Mouse (Mus musculus) kidney, adult 8-10 months (tissue): Measurements from ENCODE around the gene Acot11.
"Not testable (repeated sequence)": the region's sequence is repeated elsewhere in the genome, so short reads cannot be mapped to it uniquely, and the experiment has no call there.

Experiments used
- DNase-seq, 2 experiments: peaks; one replicate each; pipeline ENCODE4 v3.0.0; 2022

Gene Acot11

GRCm38 (mm10) chr4:106772558-106772957 is 32.2 kb downstream of the Acot11 start:
- no peak for DNase-seq

DNA sequence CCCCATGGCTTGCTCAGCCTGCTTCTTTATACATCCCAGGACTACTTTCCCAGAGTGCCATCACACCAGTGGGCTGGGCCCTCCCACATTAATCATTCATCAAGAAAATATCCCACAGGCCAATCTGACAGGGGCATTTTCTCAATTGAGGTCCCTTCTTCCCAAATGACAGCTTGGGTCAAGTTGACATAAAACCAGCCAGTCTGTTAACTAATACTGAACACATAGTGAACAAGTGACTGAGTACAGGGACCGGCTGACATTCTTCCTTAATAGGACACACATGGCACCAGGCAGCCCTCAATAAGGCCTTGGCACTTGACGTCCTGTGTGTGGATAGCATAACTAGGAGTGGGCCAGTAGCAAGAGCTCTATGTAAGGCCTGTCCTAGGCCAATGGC is 35.5 kb downstream of the Acot11 start:
- DNase-seq = no peak

- no peak for DNase-seq
Measured at GRCm38 (mm10) chr4:106764166-106764565, 40.6 kb downstream of the Acot11 start.

DNA sequence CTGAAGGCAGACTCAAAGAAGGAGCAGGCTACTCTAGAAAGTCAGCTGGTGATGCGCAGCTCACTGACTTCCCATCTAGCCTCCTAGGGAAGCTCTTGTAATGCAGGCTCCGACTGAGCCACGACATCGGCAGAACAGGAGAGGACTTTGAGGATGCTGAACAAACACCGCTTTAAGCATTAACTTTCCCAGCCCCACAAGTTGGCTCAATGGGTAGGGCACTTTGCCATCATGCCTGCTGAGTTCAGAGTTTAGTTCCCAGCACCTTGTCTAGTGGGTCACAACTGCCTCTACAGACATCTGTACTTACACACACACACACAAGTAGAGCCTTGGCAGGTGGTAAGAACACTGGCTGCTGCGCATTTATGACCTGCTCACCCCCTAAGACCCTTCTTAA is 53.1 kb downstream of the Acot11 start:
- DNase-seq = no peak

DNA sequence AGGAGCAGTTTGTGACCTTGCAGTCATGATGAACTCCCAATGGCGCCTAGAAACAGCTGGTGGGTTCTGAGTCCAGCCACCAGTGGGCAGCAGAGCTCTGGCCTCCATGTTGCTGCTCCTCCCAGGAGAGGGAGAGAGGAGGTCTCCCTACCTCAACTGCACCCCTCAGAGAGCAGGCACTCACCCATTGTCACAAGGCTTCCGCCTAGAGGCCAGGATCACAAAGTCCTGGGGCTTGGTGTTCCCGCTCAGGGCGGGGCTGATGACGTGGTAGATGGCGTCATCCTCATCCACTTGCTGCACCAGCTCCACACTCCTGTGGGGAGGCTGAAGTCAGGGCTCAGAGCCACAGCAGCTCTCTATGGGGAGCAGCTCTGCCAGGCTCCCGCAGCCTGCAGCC is 55.1 kb downstream of the Acot11 start:
- peak; percentile 25 to 53 for DNase-seq

DNA sequence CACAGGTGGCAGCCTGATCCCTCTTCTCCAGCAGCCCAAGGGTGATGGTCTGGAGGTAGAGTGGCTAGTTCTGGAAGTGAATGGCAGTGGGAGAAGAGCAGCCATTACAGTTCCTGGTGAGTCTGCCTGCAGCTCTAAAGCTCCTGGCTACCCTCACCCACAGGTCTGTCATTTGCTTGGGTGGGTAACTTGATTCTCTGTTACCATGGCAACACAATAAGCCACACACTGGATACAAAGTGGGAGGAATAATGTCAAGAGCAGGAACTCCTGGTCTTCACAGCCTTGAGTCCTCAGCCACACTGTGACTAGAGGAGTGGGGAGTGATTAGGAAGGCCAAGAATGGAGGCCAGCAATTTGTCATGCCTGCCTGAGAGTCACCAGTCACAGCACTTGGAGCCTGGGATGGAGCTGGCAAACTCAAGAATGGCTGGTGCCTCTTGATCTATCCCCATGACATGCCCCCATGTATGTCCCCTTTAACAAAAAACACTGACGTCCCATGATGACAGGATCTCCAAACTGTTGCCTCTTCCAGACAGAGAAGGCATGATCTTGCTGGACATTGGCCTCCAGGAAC is 57.7 kb downstream of the Acot11 start:
- no peak for DNase-seq

- no peak for DNase-seq
Measured at GRCm38 (mm10) chr4:106745862-106746261, 58.9 kb downstream of the Acot11 start.

DNA sequence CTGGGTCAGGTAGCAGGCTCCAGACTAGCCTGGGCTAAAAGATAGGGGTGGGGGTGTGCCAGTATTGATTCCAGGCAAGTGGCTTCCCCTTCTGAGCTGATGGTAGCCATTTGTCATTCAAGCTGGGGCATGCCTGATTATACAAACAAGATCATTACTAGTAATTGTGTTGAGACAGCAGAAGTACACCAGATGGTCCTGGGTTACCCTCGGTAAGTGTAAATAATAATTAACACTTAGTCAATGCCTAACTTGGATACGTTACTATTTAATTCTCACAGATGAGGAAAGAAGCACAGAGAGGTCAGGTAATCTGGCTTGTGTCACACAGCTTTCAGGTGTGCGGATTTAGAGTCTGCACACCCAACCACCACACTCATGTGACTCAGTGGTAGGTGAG is 66.9 kb downstream of the Acot11 start:
- DNase-seq = peak; percentile 32 to 53

DNA sequence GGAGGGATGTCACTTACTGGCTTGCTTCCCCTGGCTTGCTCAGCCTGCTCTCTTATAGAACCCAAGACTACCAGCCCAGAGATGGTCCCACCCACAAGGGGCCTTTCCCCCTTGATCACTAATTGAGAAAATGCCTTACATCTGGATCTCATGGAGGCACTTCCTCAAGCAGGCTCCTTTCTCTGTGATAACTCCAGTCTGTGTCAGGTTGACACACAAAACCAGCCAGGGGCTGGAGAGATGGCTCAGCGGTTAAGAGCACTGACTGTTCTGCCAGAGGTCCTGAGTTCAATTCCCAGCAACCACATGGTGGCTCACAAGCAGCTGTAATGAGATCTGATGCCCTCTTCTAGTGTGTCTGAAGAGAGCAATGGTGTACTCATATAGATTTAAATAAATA is 67.9 kb downstream of the Acot11 start:
- not testable (repeated sequence) for DNase-seq

- DNase-seq = peak; percentile 59 to 77
Measured at GRCm38 (mm10) chr4:106733636-106734035, 71.2 kb downstream of the Acot11 start, which contains the start of gene Fam151a. TSS of gene Fam151a (plus strand) at chr4:106733889.

DNA sequence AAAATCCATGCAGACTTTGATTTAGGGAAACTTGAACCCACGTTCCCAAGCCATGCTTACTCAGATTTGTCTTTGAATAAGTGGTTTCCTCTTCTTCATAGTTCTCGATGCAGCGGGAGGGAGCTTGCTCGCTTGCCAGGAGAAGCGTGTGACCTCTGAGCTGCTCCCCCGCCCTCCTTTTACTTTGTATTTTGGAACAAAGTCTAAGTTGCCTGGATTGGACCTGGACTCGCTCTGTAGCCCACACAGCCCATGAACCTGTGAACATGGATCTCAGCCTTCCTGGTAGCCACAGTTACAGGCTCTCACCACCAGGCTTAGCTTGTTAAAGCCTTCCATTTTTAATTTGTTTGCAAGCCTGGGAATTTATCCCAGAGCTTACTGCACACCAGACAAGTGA is 74.0 kb downstream of the Acot11 start, which contains the start of gene Mroh7:
Gene Mroh7, minus strand, starts transcription at position 112 of the 400 bp plus-strand sequence.
- DNase-seq = peak; percentile 86 to 88

DNA sequence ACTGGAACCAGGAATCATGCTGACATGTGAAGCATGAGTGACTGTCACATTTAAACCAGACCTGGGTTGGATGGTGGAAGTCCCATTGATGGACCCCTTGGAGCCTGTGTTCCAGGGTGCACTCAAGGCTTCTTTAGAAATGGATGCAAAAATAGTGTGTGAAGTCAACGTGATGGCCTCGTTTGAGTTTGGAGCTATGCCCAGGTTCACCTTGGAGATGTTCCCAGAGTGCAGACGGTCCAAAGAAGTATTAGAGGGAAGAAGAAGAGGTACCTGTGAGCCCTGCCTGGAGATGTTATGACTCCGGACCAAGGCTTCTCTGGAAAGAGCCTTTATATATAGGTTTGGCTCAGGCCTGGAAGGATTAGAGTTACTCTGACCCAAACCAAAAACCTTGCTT is 84.2 kb downstream of the Acot11 start:
- DNase-seq = peak; percentile 47 to 55

GRCm38 (mm10) chr4:106713622-106714021 is 91.2 kb downstream of the Acot11 start:
- no peak for DNase-seq

DNA sequence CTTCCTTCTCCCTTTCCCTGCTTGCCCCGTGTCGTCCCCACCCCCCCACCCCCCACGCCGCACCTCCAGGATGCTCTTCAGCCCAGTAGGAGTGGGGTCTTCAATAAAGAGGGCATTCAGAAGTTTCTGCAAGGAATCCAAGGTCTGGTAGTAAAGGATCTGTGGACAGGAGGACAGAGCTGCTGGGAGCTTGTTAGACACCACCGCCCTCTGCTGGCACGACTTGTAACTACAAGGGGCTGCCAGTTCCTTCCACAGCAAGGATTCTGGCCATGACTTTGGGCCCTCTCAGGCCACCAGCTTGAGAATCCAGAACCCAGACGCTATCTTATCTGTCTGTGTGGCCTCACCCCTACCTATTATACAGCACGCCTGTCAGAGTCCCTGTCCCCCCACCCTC is 96.4 kb downstream of the Acot11 start:
- DNase-seq = peak; percentile 51 to 79

DNA sequence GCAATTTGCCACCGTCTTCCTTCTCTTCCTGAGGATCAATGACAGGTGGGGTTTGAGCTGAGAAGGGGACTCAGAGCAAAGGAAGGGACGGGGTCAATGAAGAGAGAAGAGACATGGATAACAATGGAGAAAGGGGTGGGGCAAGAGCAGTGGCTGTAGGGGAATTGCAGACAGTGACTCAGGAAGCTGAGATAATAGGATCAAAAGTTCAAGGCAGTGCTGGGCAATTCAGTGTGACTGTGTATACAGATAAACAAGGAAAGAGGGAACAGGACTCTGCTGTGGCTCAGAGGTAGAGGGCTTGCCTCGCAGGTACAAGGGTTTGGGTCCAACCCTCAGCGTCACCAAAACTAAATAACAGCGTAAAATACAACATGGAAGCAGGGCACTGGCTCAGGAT is 96.8 kb downstream of the Acot11 start:
- DNase-seq = no peak

GRCm38 (mm10) chr4:106705096-106705665 is 99.6 kb downstream of the Acot11 start:
- no peak for DNase-seq

GRCm38 (mm10) chr4:106704416-106704815 is 100.4 kb downstream of the Acot11 start:
- DNase-seq = peak; percentile 48 to 54

- no peak for DNase-seq
Measured at GRCm38 (mm10) chr4:106703956-106704355, 100.8 kb downstream of the Acot11 start.

- DNase-seq = no peak
Measured at GRCm38 (mm10) chr4:106700798-106701197, 104.0 kb downstream of the Acot11 start.

DNA sequence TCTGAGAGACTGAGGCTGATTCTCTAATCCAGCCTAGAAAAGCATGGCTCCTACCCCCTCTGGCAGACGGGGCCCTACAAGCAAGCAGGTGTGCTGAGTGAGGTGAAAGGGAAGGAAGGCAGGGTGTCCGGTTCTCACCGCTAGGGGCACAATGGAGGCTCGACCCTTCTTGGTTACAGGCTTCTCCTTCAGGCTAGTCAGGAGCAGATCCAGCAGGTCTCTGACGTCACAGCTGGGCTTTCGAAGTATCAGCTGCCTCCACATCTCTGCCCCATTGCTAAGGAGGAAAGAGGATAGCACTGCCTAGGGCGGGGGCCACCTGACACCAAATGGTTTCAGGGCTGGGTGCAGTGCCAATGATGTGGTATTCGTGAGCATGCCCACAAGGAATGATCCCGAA is 104.8 kb downstream of the Acot11 start:
- peak; percentile 27 to 42 for DNase-seq
